Mouse (Mus musculus): ENCODE data around the gene Pknox2.

The Pknox2 gene

GRCm38 (mm10) chr9:37101059-37101940 is 45.9 kb downstream of the Pknox2 start:
- DNase-seq (ENCODE audit: low spot score), result no peak

- no peak for DNase-seq (ENCODE audit: low spot score)
Measured at GRCm38 (mm10) chr9:37099595-37099994, 47.6 kb downstream of the Pknox2 start.

GRCm38 (mm10) chr9:37098600-37098999 is 48.6 kb downstream of the Pknox2 start:
- no peak for DNase-seq (ENCODE audit: low spot score)

GRCm38 (mm10) chr9:37094230-37094990 is 52.8 kb downstream of the Pknox2 start:
- no peak for DNase-seq (ENCODE audit: low spot score)

- no peak for DNase-seq (ENCODE audit: low spot score)
Measured at GRCm38 (mm10) chr9:37093086-37093485, 54.1 kb downstream of the Pknox2 start.

- no peak for DNase-seq (ENCODE audit: low spot score)
Measured at GRCm38 (mm10) chr9:37089894-37090652, 57.1 kb downstream of the Pknox2 start.

- DNase-seq (ENCODE audit: low spot score), result no peak
Measured at GRCm38 (mm10) chr9:37085370-37085769, 61.8 kb downstream of the Pknox2 start.

GRCm38 (mm10) chr9:37082246-37082645 is 65.0 kb downstream of the Pknox2 start:
- no peak for DNase-seq (ENCODE audit: low spot score)

- no peak for DNase-seq (ENCODE audit: low spot score)
Measured at GRCm38 (mm10) chr9:37080309-37080708, 66.9 kb downstream of the Pknox2 start.

- DNase-seq (ENCODE audit: low spot score), result no peak
Measured at GRCm38 (mm10) chr9:37077063-37077418, 70.2 kb downstream of the Pknox2 start.

- DNase-seq (ENCODE audit: low spot score), result peak; percentile 46
Measured at GRCm38 (mm10) chr9:37076386-37077062, 70.7 kb downstream of the Pknox2 start.

GRCm38 (mm10) chr9:37075903-37076302 is 71.3 kb downstream of the Pknox2 start:
- no peak for DNase-seq (ENCODE audit: low spot score)

- no peak for DNase-seq (ENCODE audit: low spot score)
Measured at GRCm38 (mm10) chr9:37069391-37070312, 77.6 kb downstream of the Pknox2 start.

- no peak for DNase-seq (ENCODE audit: low spot score)
Measured at GRCm38 (mm10) chr9:37067473-37067830, 79.8 kb downstream of the Pknox2 start.

- DNase-seq (ENCODE audit: low spot score), result no peak
Measured at GRCm38 (mm10) chr9:37066732-37067472, 80.3 kb downstream of the Pknox2 start.

- no peak for DNase-seq (ENCODE audit: low spot score)
Measured at GRCm38 (mm10) chr9:37061627-37062026, 85.6 kb downstream of the Pknox2 start.

GRCm38 (mm10) chr9:37054703-37055102 is 92.5 kb downstream of the Pknox2 start:
- DNase-seq (ENCODE audit: low spot score), result peak; percentile 53

- DNase-seq (ENCODE audit: low spot score), result no peak
Measured at GRCm38 (mm10) chr9:37053601-37054512, 93.3 kb downstream of the Pknox2 start.

- DNase-seq (ENCODE audit: low spot score), result no peak
Measured at GRCm38 (mm10) chr9:37053041-37053440, 94.2 kb downstream of the Pknox2 start.
